Mouse (Mus musculus): ENCODE data around the gene Chmp1a.
A peak's percentile ranks its signal among the peaks of the same experiment; 100 is the strongest.
"Not testable (repeated sequence)": the region's sequence is repeated elsewhere in the genome, so short reads cannot be mapped to it uniquely, and the experiment has no call there.

Gene Chmp1a

GRCm38 (mm10) chr8:123231742-123232141, 19.2 kb upstream of the Chmp1a start:
- DNase-seq (ENCODE audit: low spot score): no peak

- DNase-seq (ENCODE audit: low spot score): not testable (repeated sequence)
Measured at GRCm38 (mm10) chr8:123230326-123230725, 17.8 kb upstream of the Chmp1a start.

- no peak for DNase-seq (ENCODE audit: low spot score)
Measured at GRCm38 (mm10) chr8:123228416-123228815, 15.9 kb upstream of the Chmp1a start.

- peak; percentile 90 for DNase-seq (ENCODE audit: low spot score)
Measured at GRCm38 (mm10) chr8:123224278-123225266, 12.0 kb upstream of the Chmp1a start, which contains the start of gene Cdk10. Gene Cdk10, plus strand, starts transcription at chr8:123224842.

- DNase-seq (ENCODE audit: low spot score): no peak
Measured at GRCm38 (mm10) chr8:123220917-123221316, 8.4 kb upstream of the Chmp1a start.

GRCm38 (mm10) chr8:123215430-123215829, 2.9 kb upstream of the Chmp1a start:
- DNase-seq (ENCODE audit: low spot score): no peak

GRCm38 (mm10) chr8:123213118-123213772, 682 bp upstream of the Chmp1a start:
- DNase-seq (ENCODE audit: low spot score): no peak

- no peak for DNase-seq (ENCODE audit: low spot score)
Measured at GRCm38 (mm10) chr8:123211876-123212275, 687 bp downstream of the Chmp1a start.

- DNase-seq (ENCODE audit: low spot score): no peak
Measured at GRCm38 (mm10) chr8:123203571-123203970, 9.0 kb downstream of the Chmp1a start.

GRCm38 (mm10) chr8:123202288-123202687, 10.3 kb downstream of the Chmp1a start:
- DNase-seq (ENCODE audit: low spot score): peak; percentile 74

GRCm38 (mm10) chr8:123199864-123200263, 12.7 kb downstream of the Chmp1a start:
- DNase-seq (ENCODE audit: low spot score): no peak

- peak; percentile 66 for DNase-seq (ENCODE audit: low spot score)
Measured at GRCm38 (mm10) chr8:123197016-123197415, 15.5 kb downstream of the Chmp1a start.

GRCm38 (mm10) chr8:123193771-123194170, 18.8 kb downstream of the Chmp1a start:
- DNase-seq (ENCODE audit: low spot score): no peak

- DNase-seq (ENCODE audit: low spot score): no peak
Measured at GRCm38 (mm10) chr8:123191908-123192307, 20.7 kb downstream of the Chmp1a start.

GRCm38 (mm10) chr8:123190678-123191077, 21.9 kb downstream of the Chmp1a start:
- DNase-seq (ENCODE audit: low spot score): peak; percentile 66

- DNase-seq (ENCODE audit: low spot score): no peak
Measured at GRCm38 (mm10) chr8:123188841-123189240, 23.7 kb downstream of the Chmp1a start.

- no peak for DNase-seq (ENCODE audit: low spot score)
Measured at GRCm38 (mm10) chr8:123188006-123188405, 24.6 kb downstream of the Chmp1a start.

- no peak for DNase-seq (ENCODE audit: low spot score)
Measured at GRCm38 (mm10) chr8:123185566-123186409, 26.8 kb downstream of the Chmp1a start, which contains the start of gene Dpep1. Gene Dpep1, plus strand, starts transcription at chr8:123186242.

- DNase-seq (ENCODE audit: low spot score): no peak
Measured at GRCm38 (mm10) chr8:123181391-123181790, 31.2 kb downstream of the Chmp1a start.

- no peak for DNase-seq (ENCODE audit: low spot score)
Measured at GRCm38 (mm10) chr8:123157888-123158465, 54.6 kb downstream of the Chmp1a start, which contains the start of gene Sult5a1. Gene Sult5a1, minus strand, starts transcription at chr8:123158315.

- peak; percentile 67 for DNase-seq (ENCODE audit: low spot score)
Measured at GRCm38 (mm10) chr8:123156070-123156773, 56.3 kb downstream of the Chmp1a start.

Measured in c-Kit-positive CD71-positive TER-119-positive erythroid progenitor cells, embryonic 14.5 days (primary cell).